Mouse (Mus musculus) megakaryocyte progenitor cell, adult 5-6 weeks (primary cell): ENCODE measurements at regions not wholly inside any gene's neighbourhood (a gene's known extent, or its start where the extent isn't known, plus 50 kb on each side); places are given as distances from the start of the nearest gene placed in this dataset.

Experiments
- ATAC-seq: replicated peaks from 2 replicates; pipeline ENCODE4 v1.8.0; 2016; ENCODE audit warnings: mild to moderate bottlenecking, moderate TSS enrichment, inconsistent platforms; ENCODE audit not compliant: poor library complexity

DNA sequence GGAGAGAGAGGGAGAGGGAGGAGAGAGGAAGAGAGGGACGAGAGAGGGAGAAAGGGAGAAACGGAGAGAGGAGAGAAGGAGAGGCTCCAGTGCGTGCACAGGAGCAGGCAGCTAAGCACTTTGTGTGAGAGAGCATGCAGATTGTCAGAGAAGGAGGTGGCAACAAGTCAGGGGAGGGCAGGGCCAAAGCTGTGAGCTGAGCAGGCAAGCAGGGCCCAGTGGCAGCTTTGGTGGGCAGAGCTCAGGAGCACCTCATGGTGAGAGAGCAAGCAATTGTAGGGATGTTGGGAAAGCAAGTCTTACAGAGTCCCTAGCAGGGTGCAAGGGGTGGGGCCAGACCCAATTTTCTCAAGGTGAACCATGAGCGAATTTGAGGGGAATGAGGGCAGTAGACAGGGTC lies 234.3 kb upstream of the Hey2 start:
- ATAC-seq: no peak

DNA sequence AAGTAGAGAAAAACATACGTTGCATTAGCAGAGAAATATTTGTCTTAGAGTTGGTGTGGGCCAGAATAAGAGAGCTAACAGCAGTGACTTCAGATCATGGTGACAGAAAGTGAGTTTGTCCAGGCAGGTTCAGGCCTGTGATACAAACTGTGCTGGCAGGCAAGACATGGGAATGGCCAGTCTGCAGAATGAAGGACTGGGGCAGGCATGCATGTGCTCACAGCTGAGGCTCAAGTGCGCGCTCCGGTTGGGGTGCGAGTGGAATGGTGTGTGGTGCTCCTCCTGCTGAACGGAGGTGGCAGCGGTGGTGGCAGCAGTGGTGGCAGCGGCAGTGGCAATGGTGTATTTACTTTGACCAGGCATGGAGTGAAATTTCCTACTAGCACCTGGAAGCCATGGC lies 233.8 kb upstream of the Hey2 start:
- no peak for ATAC-seq

DNA sequence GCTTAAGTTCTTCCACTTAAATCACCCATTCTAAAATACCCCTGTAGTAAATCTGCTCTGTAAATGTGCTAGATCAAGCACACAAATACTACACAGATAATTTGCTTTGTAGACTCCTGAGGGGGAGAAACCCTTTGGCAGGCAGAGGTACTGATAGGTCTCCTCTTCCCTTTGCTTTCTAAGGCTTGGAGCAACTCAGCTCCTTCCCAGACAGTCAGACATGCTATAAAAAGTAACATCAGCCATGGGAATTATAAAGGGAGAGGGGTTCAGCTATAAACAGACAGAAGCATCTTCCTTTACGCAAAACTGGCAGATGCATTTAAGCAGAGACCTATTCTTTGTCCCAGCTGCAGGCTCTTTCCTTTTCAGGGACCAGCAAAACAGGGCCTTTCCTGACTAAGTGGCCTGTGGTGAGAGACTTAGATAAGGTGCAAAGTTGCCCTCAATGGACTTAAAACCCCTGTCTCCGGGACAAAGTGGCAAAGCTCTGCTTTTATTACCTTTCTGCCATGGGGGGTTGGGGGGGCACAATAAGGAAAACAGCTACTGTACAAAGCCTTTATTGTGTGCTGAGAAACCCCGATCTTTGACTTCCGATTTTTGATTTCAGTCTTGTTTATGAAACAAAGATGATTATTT lies 231.5 kb upstream of the Hey2 start:
- no peak for ATAC-seq

DNA sequence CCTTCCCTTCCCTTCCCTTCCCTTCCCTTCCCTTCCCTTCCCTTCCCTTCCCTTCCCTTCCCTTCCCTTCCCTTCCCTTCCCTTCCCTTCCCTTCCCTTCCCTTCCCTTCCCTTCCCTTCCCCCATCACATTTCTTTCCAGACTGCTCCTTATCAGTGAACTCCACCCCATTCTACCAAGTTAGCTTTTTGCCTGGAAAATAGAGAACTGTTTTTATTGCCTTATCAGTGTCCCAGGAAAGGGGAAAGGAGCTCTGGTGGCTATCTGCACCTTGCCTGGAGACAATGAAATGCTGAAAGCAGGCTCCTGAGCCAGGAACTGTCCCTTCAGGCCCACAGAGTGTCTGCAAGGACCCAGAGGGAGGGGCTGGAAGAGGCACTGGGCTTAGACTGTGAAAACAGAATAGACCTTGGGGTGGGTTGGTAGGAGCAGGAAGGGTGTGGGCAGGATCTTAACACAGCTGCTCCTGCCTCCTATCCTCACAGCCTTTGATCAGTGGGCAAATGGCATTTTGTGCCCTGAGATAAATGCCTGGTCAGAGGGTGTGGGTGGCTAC lies 226.1 kb upstream of the Hey2 start:
- ATAC-seq: no peak; the same call in 1 of the 2 replicates

DNA sequence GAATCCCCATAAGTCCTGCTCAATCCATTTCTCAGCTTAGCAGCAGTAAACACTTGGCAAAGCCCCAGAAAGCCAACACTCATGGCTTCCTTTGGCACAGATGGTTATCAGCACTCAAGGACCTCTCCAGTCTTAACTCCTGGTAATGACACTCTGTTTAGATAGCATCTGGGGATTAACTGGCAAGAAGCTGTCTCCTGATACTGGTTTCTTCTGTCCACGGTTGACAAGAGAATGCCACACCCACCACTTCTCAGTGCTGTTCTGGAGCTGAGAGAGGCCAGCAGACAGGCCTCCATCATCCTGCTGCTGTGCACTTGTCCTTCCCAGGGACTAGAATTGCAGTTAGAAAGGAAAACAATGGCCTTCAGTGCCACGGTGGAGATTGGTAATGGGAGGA lies 220.1 kb upstream of the Hey2 start:
- ATAC-seq: peak; percentile 66

DNA sequence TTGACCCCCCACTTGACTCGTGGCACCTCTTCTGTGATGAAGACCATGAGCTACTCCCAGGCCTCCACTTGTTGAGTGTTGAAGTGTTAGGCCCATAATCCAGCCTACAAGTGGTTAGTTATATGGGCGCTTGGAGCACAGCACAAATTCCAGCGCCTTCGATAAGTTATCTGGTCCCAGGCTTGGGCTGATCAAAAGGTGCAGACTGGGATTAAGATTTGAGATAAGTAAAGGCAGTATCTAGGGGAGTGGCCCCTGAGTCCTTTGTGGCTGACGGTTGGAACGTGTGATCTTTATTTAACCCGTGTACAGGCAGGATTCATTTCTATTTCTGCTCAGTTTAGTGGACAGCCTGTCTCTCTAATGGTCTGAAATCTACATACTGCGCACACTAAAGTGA lies 210.7 kb upstream of the Hey2 start:
- no peak for ATAC-seq

DNA sequence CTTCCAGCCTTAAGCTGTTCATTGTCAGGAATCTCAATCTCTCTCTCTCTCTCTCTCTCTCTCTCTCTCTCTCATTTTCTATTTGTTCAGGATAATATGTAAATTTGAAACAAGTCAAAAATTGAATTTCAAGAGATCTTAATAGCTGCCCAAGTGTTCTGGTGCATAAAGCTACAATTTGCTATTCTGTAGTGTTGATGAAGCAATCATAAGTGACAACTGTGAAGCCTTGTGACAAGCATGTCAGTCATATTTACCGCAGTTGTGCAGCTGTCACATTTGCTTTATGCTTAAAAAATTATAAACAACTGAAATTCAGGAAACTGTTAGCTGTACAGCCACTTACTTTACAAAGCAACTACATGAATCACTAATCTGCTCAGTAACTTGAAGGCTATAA lies 208.6 kb upstream of the Hey2 start:
- ATAC-seq: no peak

DNA sequence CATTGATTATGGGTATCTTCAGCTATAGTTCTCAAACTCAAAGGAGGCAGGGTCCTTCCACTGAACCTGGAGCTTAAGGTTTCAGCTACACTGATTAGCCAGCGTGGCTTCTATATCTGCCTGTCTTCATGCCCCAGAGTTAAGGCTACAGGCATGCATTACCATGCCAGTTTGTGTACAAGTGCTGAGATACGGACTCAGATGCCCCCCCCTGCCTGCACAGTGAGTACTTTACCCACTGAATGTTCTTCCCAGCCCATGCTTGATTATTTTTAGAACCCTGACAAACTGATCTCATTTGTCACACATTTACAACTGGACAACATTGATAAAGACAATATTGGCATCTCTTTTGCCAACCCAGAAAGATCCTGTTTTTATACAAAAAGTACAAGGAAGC lies 206.8 kb upstream of the Hey2 start:
- no peak for ATAC-seq

DNA sequence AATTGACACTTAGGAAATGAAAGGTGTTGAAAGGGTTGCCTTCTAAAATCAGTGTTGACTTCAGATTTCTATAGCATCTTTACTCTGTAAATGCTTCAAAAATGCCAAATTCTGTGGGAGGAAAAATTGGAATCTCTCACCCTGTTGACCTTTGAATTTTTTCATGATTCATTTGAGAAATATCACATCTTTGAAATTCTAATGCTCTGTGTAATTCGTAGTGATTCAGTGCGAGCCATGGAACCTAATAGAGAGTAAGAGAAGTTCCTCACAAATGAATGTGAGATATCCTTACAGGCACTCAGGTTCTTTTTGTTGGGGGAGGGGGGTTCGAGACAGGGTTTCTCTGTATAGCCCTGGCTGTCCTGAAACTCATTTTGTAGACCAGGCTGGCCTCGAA lies 193.0 kb upstream of the Hey2 start:
- no peak for ATAC-seq

DNA sequence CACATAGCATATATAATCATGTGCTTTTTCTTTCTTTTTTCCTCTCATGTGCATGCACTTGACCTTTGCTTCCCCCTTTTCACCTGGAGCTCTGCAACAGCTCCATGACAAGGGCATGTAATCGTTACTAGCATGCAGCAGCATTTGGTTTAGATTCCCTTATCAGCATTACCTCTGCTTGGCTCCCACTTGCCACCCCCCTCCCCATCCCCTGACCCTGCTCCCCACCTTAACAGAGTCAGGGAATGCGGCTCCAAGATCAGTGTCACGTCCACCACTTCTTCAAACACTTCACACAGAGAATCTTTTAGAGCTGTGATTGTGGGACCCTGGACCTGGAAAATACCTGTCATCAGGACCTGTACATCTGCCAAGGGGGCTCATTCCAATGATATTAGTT lies 192.2 kb upstream of the Hey2 start:
- no peak for ATAC-seq

DNA sequence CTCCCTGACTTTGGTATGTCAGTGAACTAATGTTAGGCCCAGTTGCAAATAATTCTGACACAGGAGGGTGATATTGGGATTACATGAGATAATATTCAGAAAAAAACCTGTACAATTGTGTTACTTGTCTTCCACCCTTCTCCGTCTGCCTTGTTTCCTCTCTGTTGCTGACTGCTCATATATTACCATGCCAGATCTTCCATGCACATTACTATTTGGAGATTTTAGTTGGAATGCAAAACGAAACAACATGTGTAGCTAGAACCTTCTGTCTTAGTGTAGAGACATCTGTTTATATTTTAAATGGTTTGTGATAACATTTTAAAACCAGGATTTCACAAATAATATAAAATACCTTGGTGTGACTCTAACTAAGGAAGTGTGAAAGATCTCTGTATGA lies 188.1 kb upstream of the Hey2 start:
- ATAC-seq: no peak

DNA sequence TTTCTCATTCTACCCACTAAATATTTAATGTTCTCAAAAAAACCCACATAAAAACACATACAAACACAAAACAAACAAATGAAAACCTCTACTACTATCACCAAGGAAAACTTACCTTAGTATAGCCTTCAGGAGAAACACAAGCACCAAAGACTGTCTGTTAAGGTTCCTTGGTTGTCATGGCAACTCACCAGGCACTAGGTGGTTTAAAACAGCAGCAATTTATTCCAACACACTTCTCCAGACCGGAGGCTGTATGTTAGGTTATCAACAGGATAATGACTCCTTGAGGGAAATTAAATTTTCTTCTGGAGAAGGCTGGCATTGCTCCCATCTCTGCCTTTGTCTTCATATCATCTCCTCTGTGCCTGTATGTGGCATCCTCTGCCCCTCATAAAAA lies 183.8 kb upstream of the Hey2 start:
- ATAC-seq: no peak

DNA sequence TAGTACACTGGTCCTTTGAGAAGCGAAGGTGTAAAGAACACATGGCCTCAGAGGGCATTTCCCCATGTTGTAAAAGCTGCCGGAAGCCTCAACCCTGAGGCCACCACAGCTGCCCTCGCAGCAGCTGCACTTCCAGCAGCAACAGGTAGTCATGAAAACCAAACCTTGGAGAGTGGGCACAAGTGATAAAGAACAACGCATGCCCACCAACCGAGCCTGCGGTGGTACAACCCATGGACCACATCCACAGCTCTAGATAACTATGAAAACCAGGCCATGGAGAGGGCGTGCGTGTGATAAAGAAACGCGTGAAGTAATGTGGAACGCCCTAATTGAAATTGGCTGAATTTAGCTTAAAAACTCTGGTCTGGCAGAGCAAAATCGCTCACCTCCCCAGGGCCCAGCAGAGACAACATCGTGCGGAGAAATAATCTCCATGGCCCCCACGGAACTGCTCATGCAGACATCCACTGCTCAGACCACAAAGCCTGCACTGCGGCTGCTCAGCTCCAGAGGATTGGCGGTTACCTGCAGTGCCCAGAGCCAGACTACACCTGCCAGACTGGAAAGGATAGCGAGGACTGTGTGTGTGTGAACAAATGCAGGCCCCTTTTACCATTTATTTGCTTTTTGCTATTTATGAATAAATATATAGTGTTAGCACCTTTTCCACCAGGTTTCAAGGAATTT lies 170.2 kb upstream of the Hey2 start:
- ATAC-seq: peak; percentile 92

DNA sequence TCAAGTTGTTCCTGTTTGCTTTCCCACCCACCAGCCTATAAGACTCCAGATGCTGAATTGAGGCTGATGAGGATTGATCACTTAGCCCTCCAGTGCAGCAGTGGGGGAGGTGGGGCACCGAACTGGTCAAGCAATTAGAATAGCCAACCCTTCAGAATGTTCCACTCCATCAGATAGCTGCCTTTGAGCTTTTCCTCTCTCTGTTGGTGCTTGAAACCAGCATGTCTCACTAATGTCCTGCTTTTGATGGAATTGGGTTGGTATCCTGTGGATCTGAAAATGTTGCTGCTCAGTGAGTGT lies 167.3 kb upstream of the Hey2 start:
- no peak for ATAC-seq

DNA sequence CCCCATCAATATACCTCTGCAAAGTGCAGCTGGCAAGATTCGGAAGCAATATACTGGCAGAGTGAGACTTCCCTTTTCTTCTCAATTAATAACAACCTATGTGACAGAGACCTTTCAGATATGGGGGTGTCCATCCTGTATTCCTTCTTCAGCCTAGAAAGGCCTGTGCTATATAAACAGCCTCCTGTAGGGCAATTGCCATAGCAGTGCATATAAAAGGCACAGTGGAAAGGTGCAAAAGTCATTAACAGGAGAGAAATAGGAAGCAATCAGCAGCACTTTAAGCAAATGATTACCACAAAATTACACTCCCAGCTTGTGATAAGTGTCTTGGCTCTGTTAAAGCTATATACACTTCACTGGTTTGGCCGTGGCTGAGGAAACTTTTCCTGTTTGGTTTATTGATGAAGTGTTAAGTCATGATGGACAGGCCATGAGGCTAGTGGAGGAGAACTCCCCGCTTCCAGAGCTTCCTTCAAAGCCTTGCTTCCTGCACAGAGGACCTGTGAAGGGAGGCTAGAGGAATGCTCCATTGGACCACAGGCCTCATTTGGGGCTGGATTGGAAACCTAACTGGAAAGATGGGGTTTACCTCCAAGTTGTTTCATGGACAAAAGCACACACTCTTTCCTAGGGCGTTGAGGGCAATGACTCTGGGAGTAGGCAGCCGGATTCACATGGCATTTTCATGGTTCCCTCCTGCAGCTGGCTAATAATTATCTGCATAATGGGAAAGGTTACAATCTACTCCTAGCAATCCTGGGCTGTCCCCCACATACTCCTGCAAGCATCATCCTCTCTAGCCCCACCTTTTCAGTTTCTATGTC lies 166.7 kb upstream of the Hey2 start:
- no peak for ATAC-seq

DNA sequence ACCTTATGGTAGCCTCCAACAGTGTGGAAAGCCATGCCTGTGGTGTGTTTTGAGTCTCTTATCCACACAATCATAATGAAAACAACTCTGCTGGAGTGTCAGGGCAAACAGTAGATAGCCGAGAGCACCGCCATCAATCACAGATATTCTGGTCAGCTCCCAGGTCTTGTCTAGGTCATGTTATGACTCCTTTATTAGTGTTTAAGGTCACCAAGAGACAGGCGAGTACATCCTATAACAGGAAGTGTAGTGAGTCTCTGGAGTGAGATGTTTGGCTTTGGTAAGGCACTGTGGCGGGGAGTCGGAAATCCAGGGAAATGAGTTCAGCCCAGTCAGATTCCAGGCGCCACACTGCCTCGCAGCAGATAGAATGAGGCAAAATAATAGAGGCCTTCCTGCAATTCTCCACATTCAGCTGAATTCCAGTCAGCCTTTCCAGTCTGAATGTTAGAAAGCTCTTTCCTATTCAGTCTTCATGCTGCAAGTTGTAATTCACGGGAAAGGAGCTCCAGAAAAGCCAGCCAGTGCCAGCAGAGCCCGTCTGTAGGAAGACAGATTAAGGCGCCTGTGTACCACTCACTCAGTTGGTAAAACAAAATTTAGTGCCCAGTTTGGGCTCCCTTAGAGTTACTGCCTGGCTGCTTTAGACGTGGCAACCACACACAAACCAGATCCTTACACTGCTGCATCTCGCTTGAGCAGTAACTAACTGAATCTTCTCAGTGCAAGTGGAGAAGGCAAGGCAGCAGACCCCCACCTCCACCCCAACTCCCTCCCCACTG lies 155.8 kb upstream of the Hey2 start:
- ATAC-seq: no peak

DNA sequence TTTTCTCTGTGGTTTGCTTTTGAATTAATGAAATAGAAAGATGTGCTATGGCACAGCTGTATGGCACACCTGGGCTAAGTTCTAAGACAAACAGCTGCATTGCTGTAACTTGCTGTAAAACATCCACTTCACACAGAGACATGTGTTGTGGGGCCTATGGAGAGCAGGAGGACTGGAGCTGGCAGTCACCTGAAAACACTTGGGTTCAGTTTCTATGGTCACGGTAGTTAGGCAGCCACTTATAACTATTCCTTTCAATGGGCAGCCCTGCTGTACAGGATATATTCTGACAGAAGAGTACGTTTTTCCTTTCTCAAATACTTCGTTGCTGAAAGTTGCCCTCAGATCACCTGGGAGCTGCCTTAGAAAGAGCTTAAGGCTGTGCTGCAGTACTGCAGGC lies 149.6 kb upstream of the Hey2 start:
- no peak for ATAC-seq

DNA sequence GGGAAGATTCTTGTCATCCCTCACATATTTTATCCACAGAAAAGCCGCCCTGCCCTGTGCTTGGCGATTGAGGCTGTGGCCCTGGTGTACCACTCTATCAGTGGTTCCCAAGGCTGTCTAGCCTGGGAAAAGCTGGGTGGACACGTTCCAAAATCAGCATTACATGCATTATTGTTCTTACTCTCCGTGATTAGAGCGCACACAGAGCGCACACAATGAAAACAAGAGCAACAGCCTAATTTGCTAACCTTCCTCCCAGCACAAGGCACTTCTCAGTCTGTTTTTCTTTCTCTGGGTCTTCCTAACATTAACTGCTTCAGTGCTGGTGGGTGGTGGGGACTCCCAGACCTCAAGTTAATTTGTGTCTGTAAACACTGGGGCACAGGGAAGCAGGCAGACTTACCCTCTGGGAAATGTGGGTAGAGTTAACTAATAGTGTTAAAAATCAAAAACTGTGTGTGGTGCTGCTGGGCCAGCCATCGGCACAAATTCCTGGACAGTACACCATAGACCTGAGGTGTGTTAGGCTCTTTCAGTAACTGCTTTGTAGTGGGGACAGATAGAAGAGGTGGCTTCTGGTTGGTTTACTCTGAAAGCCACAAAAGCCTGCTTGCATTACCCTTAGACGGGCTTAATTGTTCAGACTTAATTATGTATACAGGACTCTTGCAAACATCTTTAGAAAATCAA lies 137.8 kb upstream of the Hey2 start:
- no peak for ATAC-seq

DNA sequence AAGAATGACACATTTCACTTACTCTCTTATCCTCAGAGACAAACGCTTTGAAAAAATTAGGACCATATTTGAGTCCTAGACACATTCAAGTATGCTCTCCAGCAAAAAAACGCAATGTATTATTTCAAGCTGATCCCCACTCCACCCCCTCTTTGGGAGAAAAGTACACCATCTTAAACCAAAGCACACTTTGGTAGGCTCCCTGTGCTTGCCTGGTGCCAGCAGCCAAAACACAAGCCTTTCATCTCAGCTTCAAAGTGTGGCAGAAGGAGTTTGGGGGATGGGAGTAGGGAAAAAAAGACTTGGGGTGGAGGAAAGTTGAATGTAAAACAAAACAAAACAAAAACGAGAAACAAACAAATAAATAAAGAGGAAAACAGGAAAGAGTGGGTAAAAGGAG lies 137.2 kb upstream of the Hey2 start:
- no peak for ATAC-seq

DNA sequence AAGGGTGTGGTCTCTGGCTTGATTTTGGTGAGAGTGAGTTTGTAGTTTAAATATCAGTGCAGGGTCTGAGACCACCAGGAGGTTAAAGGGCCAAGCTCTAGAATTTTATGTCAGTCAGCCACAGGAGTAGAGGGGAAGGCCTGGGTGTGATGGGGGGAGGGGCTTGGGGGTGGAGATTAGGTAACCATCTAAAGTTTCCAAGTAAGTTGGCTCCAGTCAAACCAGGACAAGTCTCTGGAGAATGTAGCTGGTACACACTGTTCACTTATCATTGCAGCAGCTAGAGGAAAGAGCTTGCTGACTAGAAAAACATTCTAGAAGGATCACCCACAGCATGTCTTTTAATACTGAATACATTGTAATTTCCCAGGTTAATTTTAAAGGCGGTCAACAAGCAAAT lies 123.6 kb upstream of the Hey2 start:
- ATAC-seq: no peak

DNA sequence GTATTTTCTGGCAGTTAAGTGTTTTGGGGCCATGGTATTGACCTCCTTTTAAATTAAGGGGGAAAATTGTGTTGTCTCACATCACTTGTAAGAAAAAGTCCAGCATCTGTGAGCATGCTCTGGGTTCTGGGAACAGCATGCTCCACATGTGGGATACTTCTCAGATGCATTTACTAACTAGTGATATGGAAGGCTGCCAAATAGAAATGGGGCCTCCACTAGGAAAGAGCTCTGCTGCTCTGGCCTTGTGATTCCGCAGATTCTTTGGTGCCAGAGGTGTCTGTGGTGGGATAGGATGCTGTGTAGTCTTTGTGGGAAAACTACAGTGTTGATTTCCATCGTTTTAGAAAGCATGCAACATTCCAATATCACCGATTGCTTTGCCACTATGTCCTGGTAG lies 111.2 kb upstream of the Hey2 start:
- ATAC-seq: no peak
